Mouse (Mus musculus) kidney, adult 8-10 months (tissue): ENCODE data around the gene Phf11b.
A peak's percentile ranks its signal among the peaks of the same experiment; 100 is the strongest.
"Not testable (repeated sequence)": the region's sequence is repeated elsewhere in the genome, so short reads cannot be mapped to it uniquely, and the experiment has no call there.

ENCODE experiments used
- DNase-seq, 2 experiments: peaks; one replicate each; pipeline ENCODE4 v3.0.0; 2022

Phf11b gene

DNA sequence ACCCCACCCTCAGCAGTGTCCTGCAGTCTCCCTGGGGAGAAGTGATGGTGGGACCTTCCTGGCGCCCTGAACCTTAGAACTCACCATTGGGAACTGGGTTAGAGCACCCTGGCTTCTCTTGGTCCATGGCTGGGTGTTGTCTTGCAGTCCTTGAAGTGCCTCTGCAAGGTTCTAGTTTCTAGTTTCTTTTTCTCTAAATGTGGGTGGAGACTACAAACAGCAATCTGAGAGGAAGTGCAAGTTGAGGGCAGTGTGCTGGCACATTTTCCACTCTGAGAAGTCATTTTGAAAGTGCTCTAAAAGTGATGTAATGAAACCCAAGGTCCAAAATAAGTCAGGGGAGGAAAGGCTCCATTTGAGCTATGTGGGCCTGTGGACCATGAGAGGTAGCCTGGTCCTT lies at the start of gene Phf11b:
Gene Phf11b, minus strand, starts transcription at position 163 of the 400 bp plus-strand sequence.
- peak; percentile 6 to 17 for DNase-seq

DNA sequence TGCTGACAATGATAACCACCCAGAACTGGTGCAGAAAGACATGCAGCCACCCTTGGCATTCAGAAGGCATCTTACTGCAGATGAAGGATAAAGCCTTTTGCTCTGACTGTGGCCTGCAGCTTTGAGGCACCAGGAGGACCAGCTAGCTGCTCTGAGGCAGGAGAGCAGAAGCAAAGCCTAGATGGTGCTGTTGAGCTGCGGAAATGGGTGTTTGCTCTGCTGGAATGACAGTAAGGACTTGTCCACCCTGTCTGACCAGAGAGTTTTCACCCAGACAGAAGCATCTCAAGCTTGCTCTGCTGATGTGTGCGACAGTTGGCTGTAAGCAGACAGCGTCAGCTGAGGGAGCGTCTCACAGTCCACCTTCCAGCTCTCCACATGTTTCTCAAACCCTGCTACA lies 49.0 kb upstream of the Phf11b start:
- DNase-seq: peak; percentile 4 to 47

DNA sequence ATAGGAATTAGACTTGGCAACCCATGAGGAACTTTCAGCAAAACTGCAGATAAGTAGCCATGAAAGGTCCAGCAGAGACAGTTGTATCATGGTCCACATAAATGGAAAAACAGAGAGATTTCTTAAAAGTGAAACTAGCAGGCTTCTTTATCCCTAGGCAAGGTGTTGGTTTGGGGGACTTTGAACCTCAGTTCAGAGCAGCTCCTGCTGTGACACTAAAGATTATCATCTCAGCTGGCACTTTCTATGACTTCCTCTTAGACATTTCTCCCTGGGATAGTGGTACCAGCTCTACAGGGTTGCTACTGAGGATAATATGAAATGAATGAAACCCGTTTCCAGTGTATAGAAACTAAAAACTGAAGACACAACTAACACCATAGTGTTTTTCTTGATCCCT lies 48.4 kb upstream of the Phf11b start:
- DNase-seq: no peak

DNA sequence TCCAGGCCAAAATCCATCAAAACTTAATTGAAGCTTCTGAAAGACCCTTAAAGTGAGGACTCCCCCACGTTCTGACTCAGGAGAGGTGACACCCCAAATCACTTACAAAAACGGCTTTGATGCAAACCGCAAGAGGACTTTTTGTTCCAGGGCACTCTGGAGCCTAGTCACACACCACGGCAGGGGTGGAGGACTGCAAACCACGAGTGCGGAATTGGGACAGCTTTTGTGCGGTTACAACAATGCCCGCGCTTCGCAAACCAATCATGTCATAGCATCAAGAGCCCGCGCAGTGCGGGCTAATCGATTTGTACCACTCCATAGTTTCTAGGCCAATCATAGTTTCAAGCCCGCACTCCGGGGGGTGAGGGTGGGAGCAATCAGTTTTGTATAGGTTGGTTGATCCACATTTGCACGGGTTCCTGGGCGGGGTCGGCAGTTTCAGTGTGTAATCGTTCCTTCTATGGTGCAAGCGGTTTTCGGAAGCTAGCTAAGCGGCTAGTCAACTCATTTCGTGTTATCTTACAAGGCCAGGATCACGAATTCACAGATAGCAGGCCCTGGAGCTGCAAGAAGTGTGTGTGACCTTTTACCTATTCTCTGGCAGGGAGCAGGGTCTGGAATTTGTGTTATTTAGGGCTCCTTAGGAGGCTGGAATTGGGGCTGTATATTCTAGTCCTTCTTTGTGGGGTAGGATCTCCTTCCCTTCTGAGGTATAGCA lies 29.4 kb upstream of the Phf11b start:
- no peak for DNase-seq

DNA sequence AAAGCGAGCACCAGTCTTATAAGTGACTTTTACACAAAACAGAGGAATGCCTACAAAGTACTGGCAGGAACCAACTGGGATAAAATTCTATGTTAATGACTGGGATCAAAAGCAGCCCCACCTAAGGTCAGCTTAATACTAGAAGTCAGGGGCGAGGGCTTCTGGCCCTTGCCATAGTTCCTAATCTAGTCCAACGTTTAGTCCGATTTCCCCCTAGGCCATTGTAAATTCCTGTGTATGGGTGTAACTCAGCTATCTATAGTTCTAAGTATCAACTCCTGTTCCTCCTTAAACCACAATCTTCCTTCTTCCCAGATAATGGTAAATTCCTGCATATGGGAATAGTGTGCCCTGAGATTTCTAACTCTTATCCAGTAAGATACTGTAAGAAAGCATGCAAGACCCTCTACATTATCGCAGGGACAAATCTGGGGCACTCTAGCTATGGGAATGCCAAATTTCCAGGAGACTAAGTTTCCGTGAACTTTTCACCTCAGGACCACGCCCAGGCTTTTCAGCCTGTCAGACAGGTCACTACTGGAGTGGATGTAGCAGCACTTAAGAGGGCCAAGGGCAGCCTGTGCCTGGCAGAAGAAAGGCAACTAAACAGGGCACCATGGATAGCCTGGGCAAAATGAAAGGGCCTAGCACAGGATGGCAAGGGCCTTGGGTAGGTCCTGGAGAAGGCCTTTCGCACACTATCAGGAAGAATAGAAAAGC lies 25.4 kb upstream of the Phf11b start:
- no peak for DNase-seq

DNA sequence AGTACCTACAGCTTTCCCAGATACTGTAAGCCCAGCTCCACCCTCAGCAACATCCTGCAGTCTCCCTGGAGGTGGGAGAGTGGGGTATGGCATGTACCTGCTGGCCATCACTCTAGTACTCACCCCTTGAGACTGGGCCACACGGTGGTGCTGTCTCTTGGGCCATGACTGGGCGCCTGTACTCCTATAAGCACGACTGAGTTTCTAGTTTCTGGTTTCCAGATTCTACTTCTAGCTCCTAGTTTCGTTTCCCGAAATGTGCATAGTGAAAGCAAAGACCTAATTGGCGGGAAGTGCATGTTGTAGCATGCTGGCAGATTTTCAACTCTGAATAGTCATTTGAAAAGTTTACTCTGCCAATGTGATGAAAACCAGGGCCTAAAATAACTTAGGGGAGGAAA lies 24.1 kb upstream of the Phf11b start, which contains the start of gene Phf11d:
Gene Phf11d, minus strand, starts transcription at position 227 of the 401 bp plus-strand sequence.
- DNase-seq: peak; percentile 51 to 61

DNA sequence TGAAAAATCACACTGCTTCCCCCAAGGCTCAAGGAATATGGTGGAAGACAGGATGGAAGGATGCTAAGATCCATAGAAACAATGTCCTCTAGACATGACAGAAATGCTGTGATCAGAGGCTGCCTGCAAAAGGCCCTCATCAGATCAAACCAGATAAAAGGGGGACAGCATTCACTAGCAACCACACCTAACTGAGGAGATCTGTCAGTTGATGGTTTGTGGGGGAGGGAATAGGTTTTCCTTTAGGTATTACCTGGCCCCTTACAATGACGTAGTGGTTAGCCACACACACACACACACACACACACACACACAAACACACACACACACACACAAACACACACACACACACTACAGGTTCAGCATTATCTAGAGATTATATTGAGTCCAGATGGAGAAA lies 1.6 kb downstream of the Phf11b start:
- no peak for DNase-seq

DNA sequence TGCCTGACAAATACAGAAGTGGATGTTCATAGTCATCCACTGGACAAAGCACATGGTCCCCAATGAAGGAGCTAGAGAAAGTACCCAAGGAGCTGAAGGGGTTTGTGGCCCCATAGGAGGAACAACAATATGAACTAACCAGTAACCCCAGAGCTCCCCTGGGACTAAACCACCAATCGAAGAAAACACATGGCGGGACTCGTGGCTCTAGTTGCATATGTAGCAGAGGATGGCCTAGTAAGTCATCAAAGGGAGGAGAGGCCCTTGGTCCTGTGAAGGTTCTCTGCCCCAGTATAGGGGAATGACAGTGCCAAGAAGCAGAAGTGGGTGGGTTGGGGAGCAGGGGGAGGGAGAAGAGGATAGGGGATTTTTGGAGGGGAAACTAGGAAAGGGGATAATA lies 5.1 kb downstream of the Phf11b start:
- not testable (repeated sequence) for DNase-seq

DNA sequence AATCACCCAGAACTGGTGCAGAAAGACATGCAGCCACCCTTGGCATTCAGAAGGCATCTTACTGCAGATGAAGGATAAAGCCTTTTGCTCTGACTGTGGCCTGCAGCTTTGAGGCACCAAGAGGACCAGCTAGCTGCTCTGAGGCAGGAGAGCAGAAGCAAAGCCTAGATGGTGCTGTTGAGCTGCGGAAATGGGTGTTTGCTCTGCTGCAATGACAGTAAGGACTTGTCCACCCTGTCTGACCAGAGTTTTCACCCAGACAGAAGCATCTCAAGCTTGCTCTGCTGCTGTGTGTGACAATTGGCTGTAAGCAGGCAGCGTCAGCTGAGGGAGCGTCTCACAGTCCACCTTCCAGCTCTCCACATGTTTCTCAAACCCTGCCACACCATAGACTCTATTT lies 10.7 kb downstream of the Phf11b start:
- peak in 1 of 2 experiments; percentile 19 for DNase-seq

DNA sequence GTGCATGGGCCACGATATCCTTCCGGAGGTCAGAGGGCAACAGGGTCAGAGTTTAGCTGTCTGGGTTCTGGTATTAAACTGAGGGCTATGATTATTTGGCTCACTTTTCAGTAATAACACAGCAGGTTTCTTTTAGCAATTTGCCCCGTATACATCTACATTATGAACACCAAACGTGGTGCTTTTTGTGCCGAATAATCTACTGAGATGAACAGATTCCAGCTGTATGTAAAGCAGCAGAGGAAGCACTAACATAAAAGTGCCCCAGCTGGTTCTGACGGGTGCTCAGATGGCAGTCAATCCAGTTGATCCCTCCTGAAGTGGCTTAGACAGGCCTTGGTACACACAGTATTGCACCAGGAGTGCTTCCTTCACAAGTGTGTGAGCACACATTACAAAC lies 21.2 kb downstream of the Phf11b start:
- DNase-seq: not testable (repeated sequence)

DNA sequence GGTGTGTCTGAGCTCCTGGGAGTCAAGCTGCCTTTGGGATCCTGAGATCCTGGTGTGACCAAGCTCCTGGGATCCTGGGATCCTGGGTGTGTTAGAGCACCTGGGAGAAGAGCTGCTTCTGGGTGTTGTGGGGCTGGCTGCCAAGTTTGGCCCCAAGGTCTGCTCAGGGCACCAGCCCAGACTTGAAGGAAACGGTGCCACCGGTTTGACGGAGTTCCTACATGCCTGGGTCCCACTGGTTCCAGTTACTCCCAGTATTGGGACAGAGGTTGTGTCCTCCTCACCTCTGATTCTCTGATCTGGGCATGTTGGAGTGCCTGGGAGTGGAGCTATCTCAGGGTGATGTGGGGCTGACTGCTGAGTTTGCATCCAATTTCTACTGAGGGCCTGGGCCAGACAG lies 22.1 kb downstream of the Phf11b start:
- not testable (repeated sequence) for DNase-seq

DNA sequence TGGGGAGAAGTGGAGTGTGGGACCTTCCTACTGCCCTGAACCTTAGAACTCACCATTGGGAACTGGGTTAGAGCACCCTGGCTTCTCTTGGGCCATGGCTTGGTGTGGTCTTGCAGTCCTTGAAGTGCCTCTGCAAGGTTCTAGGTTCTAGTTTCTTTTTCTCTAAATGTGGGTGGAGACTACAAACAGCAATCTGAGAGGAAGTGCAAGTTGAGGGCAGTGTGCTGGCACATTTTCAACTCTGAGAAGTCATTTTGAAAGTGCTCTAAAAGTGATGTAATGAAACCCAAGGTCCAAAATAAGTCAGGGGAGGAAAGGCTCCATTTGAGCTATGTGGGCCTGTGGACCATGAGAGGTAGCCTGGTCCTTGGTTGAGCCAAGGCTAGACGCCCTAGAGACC lies 43.8 kb downstream of the Phf11b start, which contains the start of gene Phf11a:
Gene Phf11a, minus strand, starts transcription at position 132 of the 400 bp plus-strand sequence.
- not testable (repeated sequence) for DNase-seq

DNA sequence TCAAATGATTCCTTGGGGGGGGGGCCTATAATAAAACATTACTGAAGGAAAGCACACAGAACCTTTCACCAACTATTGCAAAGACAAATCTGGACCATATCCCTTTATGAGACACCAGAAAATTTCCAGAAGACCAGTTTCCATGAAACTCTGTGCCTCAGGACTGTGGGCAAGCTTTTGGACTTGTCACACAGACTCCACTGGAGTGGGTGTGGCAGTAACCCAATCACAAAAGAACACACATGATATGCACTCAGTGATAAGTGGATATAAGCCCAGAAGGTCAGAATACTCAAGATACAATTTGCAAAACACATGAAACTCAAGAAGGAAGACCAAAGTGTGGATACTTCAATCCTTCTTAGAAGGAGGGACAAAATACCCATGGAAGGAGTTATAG lies 49.4 kb downstream of the Phf11b start:
- not testable (repeated sequence) for DNase-seq

DNA sequence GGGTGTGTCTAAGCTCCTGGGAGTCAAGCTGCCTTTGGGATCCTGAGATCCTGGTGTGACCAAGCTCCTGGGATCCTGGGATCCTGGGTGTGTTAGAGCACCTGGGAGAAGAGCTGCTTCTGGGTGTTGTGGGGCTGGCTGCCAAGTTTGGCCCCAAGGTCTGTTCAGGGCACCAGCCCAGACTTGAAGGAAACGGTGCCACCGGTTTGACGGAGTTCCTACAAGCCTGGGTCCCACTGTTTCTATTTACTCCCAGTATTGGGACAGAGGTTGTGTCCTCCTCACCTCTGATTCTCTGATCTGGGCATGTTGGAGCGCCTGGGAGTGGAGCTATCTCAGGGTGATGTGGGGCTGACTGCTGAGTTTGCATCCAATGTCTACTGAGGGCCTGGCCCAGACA lies 66.2 kb downstream of the Phf11b start:
- DNase-seq: not testable (repeated sequence)
